Mouse (Mus musculus) lung, postnatal 0 days (tissue): Measurements from ENCODE around the gene Rubcnl.

Experiments used
- CTCF ChIP-seq: IDR thresholded peaks from 2 replicates; pipeline ENCODE4 v1.5.1; 2016; ENCODE audit warnings: antibody characterized with exemption, mild to moderate bottlenecking
- EP300 ChIP-seq: IDR thresholded peaks from 2 replicates; pipeline ENCODE4 v1.6.1; 2016; ENCODE audit warnings: antibody characterized with exemption, mild to moderate bottlenecking, control low read depth

DNA sequence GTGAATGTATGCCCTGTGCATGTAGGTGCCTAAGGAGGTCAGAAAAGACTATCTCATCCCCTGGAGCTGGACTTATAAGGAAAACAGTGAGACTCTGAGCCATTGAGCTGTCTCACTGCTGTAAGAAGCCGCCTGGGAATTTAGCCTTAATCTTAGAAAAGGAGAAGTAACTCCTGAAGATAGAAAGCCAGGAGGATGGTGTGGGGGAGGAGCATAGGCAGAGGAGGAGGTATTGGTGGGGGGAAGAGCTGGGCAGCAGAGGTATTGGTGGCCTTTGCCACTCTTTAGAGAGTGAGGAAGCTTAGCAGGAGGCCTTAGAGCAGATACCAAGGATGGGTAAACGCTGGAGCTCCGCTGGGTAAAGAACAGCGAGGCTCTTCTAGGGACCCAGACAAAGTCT is 26.5 kb upstream of the Rubcnl start:
- TF ChIP-seq CTCF (no peak), EP300 (no peak)
